Mouse (Mus musculus) left cerebral cortex, postnatal 10 days (tissue): ENCODE measurements around the gene Armt1. TPM values are rescaled to one million over a fixed set of nuclear protein-coding genes. Genes with fewer than 3 reads are reported as not detected.
"Not testable (repeated sequence)": the region's sequence is repeated elsewhere in the genome, so short reads cannot be mapped to it uniquely, and the experiment has no call there.

Experiments used
- DNase-seq, 2 experiments: peaks; one replicate each; pipeline ENCODE4 v3.0.0; 2021 to 2022; ENCODE audit warnings: low spot score in 2 of 2, mixed read lengths in 1 of 2; ENCODE audit errors: extremely low spot score in 1 of 2
- intact Hi-C: fragments of 180-260 bp; cut with DNase I; formaldehyde crosslinking; loops from one replicate; pipeline ENCODE4 v1.15.1; 2025
- total RNA-seq, 2 experiments: library from RNA; stranded (reverse); gene quantifications; 2 replicates each; pipeline ENCODE4 v1.2.3; 2021

Armt1 gene
- total RNA-seq, 2 experiments from 2014 or later = 10.6 to 12.3 TPM

DNA sequence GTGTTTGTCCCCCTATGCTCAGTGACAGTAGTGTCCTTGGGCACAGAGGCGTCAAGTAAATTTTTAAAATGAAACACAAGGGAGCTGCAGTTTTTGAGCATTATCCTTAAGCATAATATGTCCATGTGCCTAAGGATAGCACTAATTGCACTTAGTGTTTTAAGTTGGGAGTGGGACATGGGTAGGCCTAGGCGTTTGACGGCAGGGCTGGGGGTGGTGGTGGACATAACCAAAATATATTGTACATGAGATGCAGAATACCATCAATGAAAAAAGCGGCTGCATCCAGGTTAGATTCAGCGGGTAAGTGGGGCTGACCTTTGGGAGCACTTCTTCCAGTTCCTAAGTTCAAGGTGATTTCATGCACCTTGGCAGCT lies 533 bp upstream of the Armt1 start:
- intact Hi-C loops = no loop called here
- no peak for DNase-seq

DNA sequence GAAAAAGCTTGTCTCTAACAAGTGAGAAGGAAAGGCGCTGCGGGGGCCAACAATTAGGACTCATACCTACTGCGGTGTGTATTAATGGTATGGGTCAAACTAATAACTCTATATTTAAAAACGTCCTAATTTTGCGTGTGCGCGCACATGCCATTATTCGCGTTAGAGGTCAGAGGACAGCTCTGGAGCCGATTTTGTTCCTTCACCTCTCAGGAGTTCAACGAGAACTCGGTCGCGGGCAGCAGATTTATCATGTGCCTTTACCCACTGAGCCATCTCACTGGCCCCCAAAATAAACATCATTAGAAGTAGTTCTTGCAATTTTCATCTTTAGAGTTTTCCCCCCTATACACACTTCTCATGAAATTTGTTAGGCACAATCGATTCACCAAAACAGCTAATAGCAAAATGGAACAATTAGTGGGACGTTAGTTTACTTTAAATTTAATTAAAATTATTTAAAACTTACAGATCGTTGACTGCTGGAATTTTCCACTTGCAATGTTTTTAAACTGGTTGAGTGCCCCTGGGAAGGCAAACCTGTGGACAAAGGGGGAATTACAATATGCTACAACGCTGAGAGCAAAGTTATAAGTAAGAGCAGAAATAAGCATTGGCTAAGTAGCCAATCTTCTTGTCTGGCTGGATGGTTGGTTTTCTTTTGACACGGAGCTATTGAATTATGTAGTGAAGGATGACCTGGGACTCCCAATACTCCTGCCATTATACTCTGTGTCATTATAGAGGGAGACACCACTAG lies 909 bp downstream of the Armt1 start:
- DNase-seq = no peak
- intact Hi-C loops = no loop called here

DNA sequence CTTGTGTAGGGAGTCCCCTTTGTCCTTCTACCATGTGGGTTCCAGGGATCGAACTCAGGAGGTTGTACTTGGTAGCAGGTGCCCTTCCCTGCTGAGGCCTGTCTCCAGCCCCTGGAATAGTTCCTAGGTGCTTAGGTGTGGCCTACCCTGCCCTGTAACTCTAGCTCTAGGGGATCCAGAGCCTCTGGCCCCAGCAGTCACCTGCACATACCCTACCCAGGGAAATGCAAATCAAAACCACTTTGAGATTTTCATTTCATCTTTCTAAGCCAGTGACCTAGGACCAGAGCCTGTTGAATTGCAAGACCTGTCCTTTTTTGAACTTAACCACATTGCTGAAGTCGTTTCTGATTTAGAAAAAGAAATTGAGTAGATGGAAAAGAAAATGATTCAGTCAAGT lies 1.6 kb downstream of the Armt1 start:
- intact Hi-C loops = not testable (repeated sequence)

DNA sequence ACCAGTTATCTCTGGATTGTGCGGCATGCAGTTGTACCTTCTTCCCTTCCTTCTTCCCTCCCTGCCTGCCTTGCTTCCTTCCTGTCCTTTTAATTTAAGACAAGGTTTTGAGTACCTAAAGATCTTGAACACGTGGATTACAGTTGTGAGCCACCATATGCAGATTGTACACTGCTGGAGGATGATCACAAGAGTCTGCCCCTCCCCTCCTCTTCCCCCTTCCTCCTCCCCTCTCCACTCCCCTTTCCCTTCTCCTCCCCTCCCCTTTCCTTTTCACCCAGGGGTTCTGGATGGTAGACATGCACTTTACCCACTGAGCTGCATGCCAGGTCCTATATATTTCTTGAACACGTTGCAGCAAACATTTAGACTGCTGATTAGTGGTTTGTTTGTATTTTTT lies 3.1 kb downstream of the Armt1 start:
- intact Hi-C loops = no loop called here
- DNase-seq = no peak

More for the DNA sequence above, 1.6 kb downstream of the Armt1 start:
- not testable (repeated sequence) for DNase-seq

DNA sequence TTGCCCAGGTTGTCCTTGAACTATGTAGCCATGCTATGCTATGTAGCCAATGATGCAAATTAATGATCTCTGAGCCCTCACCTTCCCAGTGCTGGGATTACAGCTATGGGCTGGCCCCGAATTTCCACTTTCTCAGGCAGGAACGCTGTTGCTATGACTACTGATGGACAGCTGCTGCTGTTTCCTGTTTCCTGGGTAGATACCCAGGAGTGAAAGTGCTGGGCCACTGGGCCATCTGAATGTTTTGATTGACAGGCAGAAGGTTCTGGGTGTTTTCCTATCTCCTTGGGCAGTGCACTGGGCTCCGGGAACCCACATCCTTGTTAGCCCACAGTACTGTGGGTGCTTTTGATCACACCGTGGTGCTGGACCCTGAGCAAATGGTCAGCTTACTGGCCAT lies 24.1 kb downstream of the Armt1 start:
- intact Hi-C loops = no loop called here
- no peak for DNase-seq

DNA sequence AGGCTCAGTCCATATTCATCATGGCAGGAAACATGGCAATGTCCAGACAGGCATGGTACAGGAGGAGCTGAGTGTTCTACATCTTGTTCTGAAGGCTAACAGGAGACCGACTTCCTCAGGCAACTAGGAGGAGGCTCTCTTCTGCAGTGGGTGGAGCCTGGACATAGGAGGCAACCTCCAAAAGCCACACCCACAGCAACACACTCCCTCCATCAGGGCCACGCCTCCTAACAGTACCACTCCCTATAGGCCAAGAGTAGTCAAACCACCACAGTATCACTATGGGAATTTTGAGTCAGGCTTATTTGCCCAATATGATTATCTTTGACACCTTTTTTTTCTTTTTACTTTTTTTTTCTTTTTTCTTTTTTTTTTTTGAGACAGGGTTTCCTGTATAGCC lies 27.9 kb downstream of the Armt1 start:
- intact Hi-C loops = no loop called here
- DNase-seq = no peak

DNA sequence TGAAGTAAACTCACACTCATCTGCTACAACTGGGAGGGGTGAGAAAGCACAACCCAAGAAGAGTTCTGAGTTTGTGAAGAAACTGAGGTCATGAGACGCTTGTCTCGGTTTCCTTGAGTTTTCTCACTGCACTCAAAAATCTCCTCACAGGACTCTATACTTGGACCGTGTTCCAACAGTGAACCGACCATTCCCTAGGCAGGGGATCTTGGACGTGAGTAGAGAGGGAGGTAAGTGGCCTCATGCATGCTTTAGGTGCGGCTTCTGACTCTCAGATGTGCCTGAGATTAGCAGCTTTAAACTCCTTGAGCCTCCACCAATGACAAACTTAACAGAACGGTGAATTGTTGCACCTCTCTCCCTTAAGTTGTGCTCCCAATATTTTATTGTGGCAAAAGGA lies 33.5 kb downstream of the Armt1 start:
- intact Hi-C loops = no loop called here

DNA sequence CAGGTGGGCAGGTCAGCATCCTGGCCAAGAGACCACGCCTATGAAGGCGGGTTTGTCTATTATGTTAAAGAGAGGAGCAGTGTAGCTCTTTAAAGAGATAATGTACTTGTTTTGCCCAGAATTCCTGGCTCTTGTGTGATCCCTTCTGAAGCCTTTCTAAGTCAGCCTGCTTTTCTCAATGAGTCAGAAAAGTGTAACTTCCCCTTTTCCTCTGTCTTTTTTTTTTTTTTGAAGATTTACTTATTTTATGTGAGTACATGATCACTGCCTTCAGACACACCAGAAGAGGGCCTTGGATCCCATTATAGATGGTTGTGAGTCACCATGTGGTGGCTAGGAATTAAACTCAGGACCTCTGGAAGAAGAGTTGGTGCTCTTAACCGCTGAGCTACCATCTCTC lies 37.1 kb downstream of the Armt1 start:
- DNase-seq = no peak
- intact Hi-C loops = no loop called here

More for the DNA sequence above, 33.5 kb downstream of the Armt1 start:
- DNase-seq = no peak

DNA sequence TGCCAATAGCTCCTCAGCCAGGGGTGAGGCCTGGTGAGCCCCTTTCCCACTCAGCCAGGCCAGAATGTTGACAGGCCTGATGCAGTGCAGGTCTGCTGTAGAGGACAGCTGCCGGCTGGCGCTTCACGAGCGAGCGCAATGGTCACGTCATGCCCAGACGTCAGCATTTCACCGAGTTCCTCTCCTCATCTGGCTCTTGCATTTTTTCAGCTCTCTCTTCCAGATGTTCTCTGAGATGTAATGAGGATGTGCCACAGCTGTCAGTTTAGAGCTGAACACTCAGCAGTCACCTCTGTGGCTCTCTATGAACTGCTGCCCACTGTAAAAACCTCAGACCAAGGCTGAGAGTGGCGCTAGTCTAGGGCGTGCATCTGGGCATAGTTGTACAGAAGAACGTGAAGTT lies 41.3 kb downstream of the Armt1 start:
- no peak for DNase-seq
- intact Hi-C loops = no loop called here

DNA sequence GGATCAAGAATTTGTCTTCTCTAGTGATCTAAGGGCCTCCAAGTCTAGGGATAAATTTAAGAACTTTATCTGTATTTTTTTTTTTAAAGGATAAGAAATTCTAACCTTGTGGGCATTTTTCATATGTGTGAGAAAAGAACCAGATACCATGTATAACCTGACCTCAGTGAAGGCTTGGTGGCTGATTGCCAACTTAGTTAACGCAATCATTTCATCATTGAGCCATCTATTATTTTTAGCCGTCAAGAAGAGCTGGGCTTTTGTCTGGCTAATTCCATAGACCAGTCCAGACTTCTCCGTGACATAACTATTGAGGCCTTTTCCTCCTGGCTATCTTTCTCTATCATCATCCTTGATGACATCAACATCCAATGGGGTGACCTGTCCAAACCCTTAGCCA lies 43.2 kb downstream of the Armt1 start:
- intact Hi-C loops = no loop called here
- no peak for DNase-seq

DNA sequence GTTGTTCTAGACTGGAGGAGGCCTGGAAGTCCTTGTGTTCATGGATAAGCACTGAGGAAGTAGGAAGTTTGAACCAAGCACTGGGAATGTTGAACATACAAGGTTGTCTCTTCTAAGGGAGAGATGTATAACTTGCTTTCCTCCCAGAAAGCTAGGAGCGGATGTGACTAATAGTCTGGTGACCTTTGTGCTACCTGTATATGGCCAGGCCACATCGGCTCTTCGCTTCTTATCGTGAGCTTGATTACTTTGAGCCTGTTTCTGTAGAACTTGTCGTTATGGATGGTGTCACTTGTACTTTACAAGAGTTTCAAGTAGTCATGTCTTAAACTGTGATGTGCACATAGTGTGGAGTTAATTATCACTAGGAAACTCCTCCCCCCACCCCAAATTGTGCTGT lies 44.3 kb downstream of the Armt1 start:
- DNase-seq = no peak
- intact Hi-C loops = no loop called here

DNA sequence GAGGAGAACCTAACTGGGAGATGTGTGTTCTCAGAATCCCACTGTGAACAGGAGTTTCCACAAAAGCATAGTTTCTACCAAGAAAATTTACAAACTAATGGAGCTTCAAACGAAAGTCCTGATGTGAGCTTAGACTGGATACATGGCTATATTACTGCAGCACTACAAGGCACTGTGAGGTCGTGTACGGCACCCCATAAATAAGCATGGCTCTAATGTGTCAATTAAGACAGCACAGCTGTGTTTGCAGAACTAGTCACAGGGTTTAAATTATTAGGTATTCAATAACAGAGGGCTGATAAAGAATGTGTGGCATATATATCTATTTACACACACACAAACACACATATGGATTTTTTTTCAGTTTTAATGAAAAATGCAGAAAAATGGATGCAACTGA lies 48.7 kb downstream of the Armt1 start:
- DNase-seq = no peak
- intact Hi-C loops = no loop called here

DNA sequence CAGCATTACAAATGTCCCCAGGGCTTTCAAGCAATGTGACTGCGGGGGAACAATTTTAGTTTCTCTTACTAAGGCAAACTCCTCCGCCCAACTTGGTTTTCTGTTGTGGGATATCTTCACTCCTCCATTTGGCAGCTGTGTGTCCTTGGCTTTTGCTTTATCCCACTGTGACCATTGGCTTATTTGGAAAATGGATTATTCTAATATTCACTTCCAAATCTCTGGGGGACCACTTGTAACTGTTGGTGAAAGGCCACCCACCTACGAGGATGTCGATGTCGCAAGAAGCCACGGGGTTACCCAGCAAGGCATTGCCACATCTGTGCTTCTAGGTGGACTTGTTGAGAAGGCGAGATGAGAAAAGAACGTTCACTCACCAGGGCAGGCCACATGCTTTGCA lies 49.4 kb downstream of the Armt1 start:
- intact Hi-C loops = no loop called here
- no peak for DNase-seq

DNA sequence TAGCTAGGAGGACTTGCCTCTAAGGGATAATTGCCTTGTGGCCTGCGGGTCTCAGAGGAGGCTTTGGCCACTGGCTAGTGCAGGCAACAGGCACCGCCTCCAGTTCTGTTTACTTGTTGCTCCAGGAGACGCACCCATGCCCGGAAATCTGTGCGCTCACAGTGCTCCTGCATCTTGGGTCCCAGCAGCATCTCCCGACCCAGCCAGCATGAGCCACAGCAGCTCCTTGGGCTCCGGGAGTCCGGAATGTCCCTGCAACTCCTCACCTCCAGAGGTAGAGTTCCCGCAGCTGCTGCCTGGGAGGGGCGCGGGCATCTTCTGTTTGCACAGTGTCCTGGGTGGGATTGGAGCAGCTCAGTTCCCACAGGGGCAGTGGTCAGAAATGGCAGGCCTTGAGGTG lies 50.1 kb downstream of the Armt1 start, which contains the start of gene Ccdc170:
Ccdc170 (plus strand) TSS at position 148 of the 400 bp plus-strand sequence.
- intact Hi-C loops = no loop called here
- DNase-seq = peak in 1 of 2 experiments; percentile 21

DNA sequence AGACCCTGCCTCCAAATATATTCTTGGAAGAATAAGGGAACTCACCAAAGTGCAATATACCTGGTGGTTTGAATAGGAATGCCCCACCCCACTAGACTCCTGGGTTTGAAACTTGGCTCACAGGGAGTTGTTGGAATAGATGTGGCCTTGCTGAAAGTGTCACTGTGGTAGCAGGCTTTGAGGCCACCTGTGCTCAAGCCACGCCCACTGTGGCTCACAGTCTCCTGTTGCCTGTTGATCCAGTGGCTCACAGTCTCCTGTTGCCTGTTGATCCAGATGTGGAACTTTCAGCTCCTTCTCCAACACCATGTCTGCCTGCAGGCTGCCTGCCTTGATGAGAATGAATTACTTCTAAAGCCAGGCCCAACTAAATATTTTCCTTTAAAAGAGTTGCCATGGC lies 51.6 kb downstream of the Armt1 start:
- DNase-seq = no peak
- intact Hi-C loops = no loop called here

DNA sequence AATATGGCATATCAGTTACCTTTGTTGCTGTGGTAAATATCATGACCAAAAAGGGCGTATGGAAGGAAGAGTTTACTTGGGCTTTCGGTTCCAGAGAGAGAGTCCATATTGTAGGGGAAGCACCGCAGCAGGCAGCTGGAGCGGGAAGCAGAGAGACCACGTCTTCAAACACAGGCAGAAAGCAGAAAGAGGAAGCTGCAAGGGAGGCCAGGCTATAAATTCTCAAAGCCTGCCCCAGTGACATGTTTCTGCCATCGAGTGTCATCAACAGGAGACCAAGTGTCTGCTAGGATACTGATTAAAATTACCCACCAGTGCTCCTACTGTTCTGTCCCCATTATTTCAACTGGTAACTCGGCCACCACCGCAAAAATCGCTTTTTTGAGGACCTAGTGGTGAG lies 52.7 kb downstream of the Armt1 start:
- DNase-seq = no peak
- intact Hi-C loops = no loop called here

DNA sequence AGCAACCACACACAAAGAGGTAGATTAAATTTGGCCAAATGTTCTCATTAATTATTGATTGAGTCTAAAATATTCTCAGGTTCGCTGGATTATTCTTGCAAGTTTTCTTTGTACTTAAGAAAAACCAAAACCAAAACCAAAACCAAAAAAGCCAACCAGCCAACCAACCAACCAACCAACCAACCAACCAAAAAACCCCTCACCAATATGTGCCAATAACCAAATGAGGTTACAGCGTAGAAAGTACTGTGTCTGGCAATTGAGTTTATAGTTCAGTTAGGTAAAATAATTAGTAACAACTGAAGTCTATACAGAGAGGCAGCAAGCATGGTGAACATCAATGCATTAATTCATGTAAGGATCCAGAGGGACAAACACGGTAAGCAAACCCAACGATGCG lies 57.6 kb downstream of the Armt1 start:
- intact Hi-C loops = no loop called here
- no peak for DNase-seq

DNA sequence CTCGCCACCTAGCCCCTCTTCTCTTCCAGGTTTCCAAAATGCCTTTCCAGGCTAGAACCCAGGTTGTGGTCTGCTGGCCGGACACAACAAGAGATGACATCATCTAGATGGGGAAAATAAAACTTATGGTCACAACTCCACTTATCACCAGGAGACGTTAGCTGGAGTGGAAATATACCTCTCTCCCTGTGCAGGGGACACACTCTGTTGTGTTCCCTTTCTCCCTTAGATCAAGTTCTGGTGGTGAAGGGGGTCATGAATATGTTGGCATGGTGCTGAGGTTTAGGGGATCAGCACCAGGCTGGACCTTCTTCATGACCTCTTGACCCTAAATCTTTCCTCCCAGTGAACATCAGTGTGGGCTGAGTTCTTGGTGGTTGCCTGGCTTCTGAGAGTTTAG lies 59.0 kb downstream of the Armt1 start:
- no peak for DNase-seq
- intact Hi-C loops = no loop called here

DNA sequence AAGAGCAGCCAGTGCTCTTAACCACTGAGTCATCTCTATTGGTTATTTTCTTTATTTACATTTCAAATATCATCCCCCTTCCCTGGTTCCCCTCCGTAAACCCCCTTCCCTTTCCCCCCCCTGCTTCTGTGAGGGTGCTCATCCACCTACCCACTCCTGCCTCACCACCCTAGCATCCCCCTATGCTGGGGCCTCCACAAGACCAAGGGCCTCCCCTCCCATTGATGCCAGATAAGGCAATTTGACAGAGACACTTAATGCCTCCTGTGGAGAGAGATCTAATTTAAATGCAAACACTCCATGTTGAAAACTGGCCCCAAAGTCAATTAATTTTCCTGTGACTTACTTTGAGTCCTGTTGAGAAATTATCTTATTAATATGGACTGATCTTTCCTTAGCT lies 59.8 kb downstream of the Armt1 start:
- intact Hi-C loops = no loop called here
- DNase-seq = no peak

DNA sequence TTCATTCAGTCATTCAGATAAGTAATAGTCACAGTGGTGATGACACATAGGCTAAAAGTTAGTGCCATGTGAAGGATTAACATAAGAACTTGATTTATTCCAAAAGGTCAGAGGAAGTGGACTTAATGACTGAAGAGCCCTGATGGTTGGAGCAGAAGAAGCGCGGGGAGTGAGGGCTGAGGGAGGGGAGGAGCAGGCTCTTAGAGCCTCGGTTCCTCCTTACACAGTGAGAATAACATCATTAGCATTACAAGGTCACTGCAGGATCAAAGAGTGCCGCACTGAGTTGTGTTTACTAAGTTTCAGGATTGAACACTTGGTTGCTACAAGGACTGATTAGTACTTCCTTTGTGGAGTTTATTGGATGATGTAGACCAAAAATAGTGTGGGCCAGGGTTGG lies 60.6 kb downstream of the Armt1 start:
- DNase-seq = no peak
- intact Hi-C loops = no loop called here

DNA sequence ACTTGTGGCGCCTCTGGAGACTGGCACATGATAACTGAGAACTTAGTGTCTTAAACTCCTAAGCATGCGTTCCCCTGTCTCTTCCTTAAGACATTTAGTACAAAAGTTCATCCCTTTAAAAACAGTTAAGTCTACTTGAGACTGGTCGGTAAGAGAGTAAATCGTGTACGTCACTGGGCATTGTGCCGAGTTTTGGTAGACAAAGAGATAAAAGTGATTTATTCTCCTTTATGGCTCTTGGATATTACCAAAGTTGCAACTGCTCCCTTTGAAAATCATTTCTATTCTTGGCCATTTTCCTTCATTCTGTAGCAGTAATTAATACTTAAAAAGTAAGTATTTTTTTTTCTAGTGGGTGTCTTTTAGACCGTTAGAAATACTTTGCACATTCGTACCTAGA lies 71.0 kb downstream of the Armt1 start:
- intact Hi-C loops = no loop called here
- no peak for DNase-seq
